Mouse (Mus musculus) myocyte (in vitro differentiated cells): ENCODE data around the gene Srgap3. TPM values are rescaled to one million over a fixed set of nuclear protein-coding genes. Genes with fewer than 3 reads are reported as not detected.

ENCODE experiments used
- H3K27me3 ChIP-seq: one replicate; pipeline ENCODE4 v1.6.1; 2011; ENCODE audit not compliant: control insufficient read depth, insufficient read depth, insufficient read length
- H3K36me3 ChIP-seq: one replicate; pipeline ENCODE4 v1.6.1; 2011; ENCODE audit not compliant: control insufficient read depth, insufficient read depth
- H3K4me2 ChIP-seq: one replicate; pipeline ENCODE4 v1.6.1; 2011; ENCODE audit warnings: low read depth, control low read depth
- H3K4me3 ChIP-seq: one replicate; pipeline ENCODE4 v1.5.1; 2011; ENCODE audit warnings: mild to moderate bottlenecking, control low read depth, moderate library complexity
- H3K79me2 ChIP-seq: one replicate; pipeline ENCODE4 v1.6.1; 2011; ENCODE audit not compliant: control insufficient read depth, insufficient read depth
- H3ac ChIP-seq: one replicate; pipeline ENCODE4 v1.6.1; 2011; ENCODE audit not compliant: control insufficient read depth, insufficient read length
- CEBPB ChIP-seq: IDR thresholded peaks from 2 replicates; pipeline ENCODE4 v1.6.1; 2011; ENCODE audit warnings: mild to moderate bottlenecking, moderate library complexity; ENCODE audit not compliant: poor library complexity, insufficient read depth, severe bottlenecking
- E2F4 ChIP-seq: IDR thresholded peaks from one replicate; pipeline ENCODE4 v1.6.1; 2011; ENCODE audit warnings: mild to moderate bottlenecking, control low read depth, moderate library complexity; ENCODE audit not compliant: insufficient read depth
- MAX ChIP-seq: IDR thresholded peaks from one replicate; pipeline ENCODE4 v1.6.1; 2011; ENCODE audit warnings: low read depth, mild to moderate bottlenecking, control low read depth
- MYOD1 ChIP-seq, 3 experiments: IDR thresholded peaks; one replicate each; pipeline ENCODE4 v1.6.1; 2011; ENCODE audit warnings: control low read depth in 2 of 3, low read depth in 2 of 3, mild to moderate bottlenecking in 2 of 3, moderate library complexity in 1 of 3; ENCODE audit not compliant: insufficient read length in 2 of 3, control insufficient read depth in 1 of 3
- MYOG ChIP-seq, 3 experiments: IDR thresholded peaks; one replicate each; pipeline ENCODE4 v1.6.1; 2011; ENCODE audit warnings: control low read depth in 2 of 3, low read depth in 2 of 3, mild to moderate bottlenecking in 2 of 3; ENCODE audit not compliant: insufficient read length in 2 of 3, control insufficient read depth in 1 of 3, insufficient read depth in 1 of 3
- POLR2A ChIP-seq: IDR thresholded peaks from one replicate; pipeline ENCODE4 v1.6.1; 2011; ENCODE audit warnings: low read depth, mild to moderate bottlenecking, control low read depth, moderate library complexity; ENCODE audit not compliant: insufficient read length
- POLR2AphosphoS2 ChIP-seq: IDR thresholded peaks from one replicate; pipeline ENCODE4 v1.6.1; 2011; ENCODE audit warnings: low read depth, control low read depth; ENCODE audit not compliant: insufficient read length
- REST ChIP-seq: IDR thresholded peaks from one replicate; pipeline ENCODE4 v1.6.1; 2011; ENCODE audit warnings: mild to moderate bottlenecking, control low read depth, moderate library complexity; ENCODE audit not compliant: insufficient read depth, insufficient read length
- SRF ChIP-seq: IDR thresholded peaks from one replicate; pipeline ENCODE4 v1.6.1; 2011; ENCODE audit warnings: low read depth; ENCODE audit not compliant: control insufficient read depth, insufficient read length
- TCF12 ChIP-seq: IDR thresholded peaks from one replicate; pipeline ENCODE4 v1.6.1; 2011; ENCODE audit warnings: mild to moderate bottlenecking, control low read depth; ENCODE audit not compliant: poor library complexity, insufficient read depth, severe bottlenecking
- TCF3 ChIP-seq: IDR thresholded peaks from one replicate; pipeline ENCODE4 v1.6.1; 2011; ENCODE audit warnings: low read depth, control low read depth; ENCODE audit not compliant: insufficient read length
- USF1 ChIP-seq: IDR thresholded peaks from one replicate; pipeline ENCODE4 v1.6.1; 2011; ENCODE audit warnings: low read depth, mild to moderate bottlenecking, control low read depth, moderate library complexity
- polyA plus RNA-seq: library from polyadenylated mRNA; unstranded; fragments of >200 nt; fragmentation: generic; extraction: Trizol; gene quantifications from one replicate; pipeline ENCODE4 v1.2.1, GENCODE M21; 2012; ENCODE audit warnings: missing spikeins

The Srgap3 gene
- polyA plus RNA-seq, 1 experiment = 6.9 TPM

DNA sequence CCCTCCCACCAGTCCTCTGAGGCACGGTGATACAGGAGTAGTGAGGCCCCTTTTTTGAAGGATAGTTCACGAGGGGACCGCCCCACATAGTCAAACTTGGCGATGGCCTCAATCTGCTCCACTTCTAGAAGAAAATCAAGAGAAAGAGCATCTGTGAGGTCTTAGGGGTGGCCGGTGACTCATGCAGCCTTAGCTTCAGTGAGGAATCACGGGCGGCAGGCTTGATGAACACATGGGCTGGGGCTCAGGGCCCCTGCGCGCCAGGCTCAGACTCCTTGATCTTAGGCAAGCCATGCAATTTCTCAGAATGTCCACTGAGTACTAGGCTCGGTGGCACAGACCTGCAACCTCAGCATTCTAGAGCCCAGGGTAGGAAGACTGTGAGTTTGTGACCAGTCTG lies 215.7 kb downstream of the Srgap3 start:
- H3ac ChIP-seq = no peak overlapping the region
- peaks cover 5% of the 10 kb centered on the region for H3K36me3 ChIP-seq
- H3K4me3 ChIP-seq = no peak overlapping the region
- no peak overlapping the region for H3K4me2 ChIP-seq
- H3K79me2 ChIP-seq = no peaks in the 10 kb centered on the region
- TF ChIP-seq E2F4 (no peak), MYOG (IDR thresholded peaks at IDR 0.05; ENCODE audit: control insufficient read depth in 1 of 3, insufficient read depth in 1 of 3, insufficient read length in 2 of 3, low read depth in 2 of 3) (no peak), CEBPB (no peak), REST (no peak), TCF12 (no peak), USF1 (no peak), SRF (no peak), POLR2A (no peak), MYOD1 (IDR thresholded peaks at IDR 0.05; ENCODE audit: control insufficient read depth in 1 of 3, insufficient read length in 2 of 3, low read depth in 2 of 3) (no peak), MAX (no peak), TCF3 (no peak), POLR2AphosphoS2 (no peak)
- H3K27me3 ChIP-seq = no peaks in the 10 kb centered on the region

DNA sequence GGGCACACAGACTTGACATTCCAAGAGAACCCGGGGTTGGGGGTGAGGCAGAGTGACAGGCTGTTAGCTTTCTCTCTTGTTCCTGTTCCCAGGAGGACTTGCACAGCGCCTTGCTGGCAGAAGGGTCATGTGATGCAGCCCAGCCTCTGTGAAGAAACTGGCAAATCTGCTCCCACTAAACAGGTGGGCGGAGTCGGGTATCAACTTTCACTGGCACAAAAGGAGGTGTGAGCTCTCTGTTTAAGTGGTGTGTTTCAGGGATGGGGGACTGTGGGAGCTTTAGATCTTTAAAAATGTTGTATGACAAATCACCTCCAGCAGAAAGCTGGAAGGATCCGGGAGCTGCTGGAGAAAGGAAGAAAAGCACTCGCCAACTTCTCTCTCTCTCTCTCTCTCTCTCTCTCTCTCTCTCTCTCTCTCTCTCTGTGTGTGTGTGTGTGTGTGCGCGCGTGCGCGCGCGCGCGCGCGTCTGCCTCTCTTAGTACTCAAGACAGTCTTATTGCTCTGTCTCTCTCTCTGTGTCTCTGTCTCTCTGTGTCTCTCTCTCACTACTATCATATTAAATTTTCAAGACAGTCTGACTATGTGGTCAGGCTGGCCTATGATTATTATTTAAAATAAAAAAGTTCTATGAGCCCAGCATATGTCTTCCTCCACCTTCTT lies 218.2 kb downstream of the Srgap3 start:
- Histone ChIP-seq H3K36me3 (peaks cover 5% of the 10 kb centered on the region), H3ac (no peak overlapping the region), H3K4me2 (peak overlapping the region; percentile 30), H3K79me2 (no peaks in the 10 kb centered on the region), H3K4me3 (no peak overlapping the region), H3K27me3 (no peaks in the 10 kb centered on the region)
- TF ChIP-seq MYOG (IDR thresholded peaks at IDR 0.05; ENCODE audit: control insufficient read depth in 1 of 3, insufficient read depth in 1 of 3, insufficient read length in 2 of 3, low read depth in 2 of 3) (peak in 1 of 3 experiments; percentile 10), E2F4 (no peak), MYOD1 (IDR thresholded peaks at IDR 0.05; ENCODE audit: control insufficient read depth in 1 of 3, insufficient read length in 2 of 3, low read depth in 2 of 3) (peak in 1 of 3 experiments; percentile 8), USF1 (peak; percentile 77), POLR2AphosphoS2 (no peak)

- no peak overlapping the region for H3K4me3 ChIP-seq
- H3K79me2 ChIP-seq = no peaks in the 10 kb centered on the region
- no peak overlapping the region for H3ac ChIP-seq
- no peaks in the 10 kb centered on the region for H3K27me3 ChIP-seq
- no peak for TF ChIP-seq E2F4
- TF ChIP-seq REST = no peak
- TF ChIP-seq TCF3 = no peak
- no peak for TF ChIP-seq USF1
- no peak for TF ChIP-seq POLR2AphosphoS2
- H3K36me3 ChIP-seq = peaks cover 3% of the 10 kb centered on the region
- H3K4me2 ChIP-seq = no peak overlapping the region
Measured at GRCm38 (mm10) chr6:112725468-112725867, 221.6 kb downstream of the Srgap3 start.

DNA sequence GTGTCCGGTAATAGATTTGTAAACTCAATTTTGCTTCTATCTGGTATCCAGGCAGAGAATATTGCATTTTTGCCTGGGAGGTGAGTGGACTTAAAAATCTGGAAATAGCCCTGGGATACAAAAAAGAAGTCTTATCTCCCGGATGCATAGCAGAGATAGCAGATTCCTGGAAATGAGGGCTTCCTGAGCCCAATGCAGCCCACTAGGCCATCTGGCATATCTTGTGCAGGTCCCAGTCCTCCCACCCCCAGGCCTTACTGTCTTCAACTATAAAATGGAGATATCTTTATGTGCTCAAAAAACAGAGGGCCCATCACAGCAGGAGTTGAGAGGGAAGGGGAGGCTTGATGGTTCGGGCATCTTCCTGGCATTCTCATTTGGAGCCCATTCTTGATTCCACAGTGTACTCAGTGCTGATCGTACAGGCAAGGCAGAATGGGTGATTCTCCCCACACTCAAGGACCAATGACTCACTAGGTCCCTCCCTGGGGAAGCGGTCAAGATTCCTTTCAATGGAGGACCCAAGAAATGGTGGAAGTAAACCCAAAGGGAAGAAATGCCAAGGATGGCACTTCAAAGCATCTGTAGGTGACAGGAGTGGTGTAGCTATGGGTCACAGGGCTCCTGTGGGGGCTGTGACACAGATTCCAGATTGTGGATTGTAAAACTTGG lies 226.5 kb downstream of the Srgap3 start:
- TF ChIP-seq TCF3 = no peak
- no peak for TF ChIP-seq POLR2A
- Histone ChIP-seq H3K4me3 (no peak overlapping the region), H3K27me3 (no peaks in the 10 kb centered on the region)

DNA sequence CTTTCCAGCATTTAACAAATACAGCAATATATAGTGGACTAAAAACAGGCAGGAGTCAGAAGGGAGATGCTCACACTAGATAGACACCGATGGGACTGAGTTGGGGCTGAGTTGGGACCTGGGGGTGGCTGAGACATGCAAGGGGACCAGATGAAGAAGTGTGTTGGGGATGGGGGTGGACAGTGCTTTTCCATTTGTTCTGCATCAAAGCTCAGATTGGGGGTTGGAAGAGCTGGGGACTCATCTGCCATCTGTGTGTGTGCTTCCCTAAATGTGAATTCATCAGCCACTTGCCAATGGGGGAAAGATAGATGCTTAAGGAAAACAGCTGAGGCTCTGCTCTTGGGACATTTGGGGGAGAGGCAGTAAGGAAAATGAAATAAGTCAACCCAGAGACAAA lies 227.1 kb downstream of the Srgap3 start:
- Histone ChIP-seq H3K36me3 (no peaks in the 10 kb centered on the region), H3ac (no peak overlapping the region), H3K79me2 (no peaks in the 10 kb centered on the region), H3K27me3 (no peaks in the 10 kb centered on the region), H3K4me2 (no peak overlapping the region), H3K4me3 (no peak overlapping the region)
- no peak for TF ChIP-seq TCF3
- no peak for TF ChIP-seq E2F4
- TF ChIP-seq POLR2A = no peak
- TF ChIP-seq MYOD1 (IDR thresholded peaks at IDR 0.05; ENCODE audit: control insufficient read depth in 1 of 3, insufficient read length in 2 of 3, low read depth in 2 of 3) = no peak
- TF ChIP-seq USF1 = no peak
- no peak for TF ChIP-seq CEBPB

More for the DNA sequence above, 226.5 kb downstream of the Srgap3 start:
- H3K36me3 ChIP-seq = no peaks in the 10 kb centered on the region
- no peak overlapping the region for H3ac ChIP-seq
- no peak overlapping the region for H3K4me2 ChIP-seq
- no peaks in the 10 kb centered on the region for H3K79me2 ChIP-seq
